Mouse (Mus musculus): Measurements from ENCODE around the gene Tesk1. TPM values are rescaled to one million over a fixed set of nuclear protein-coding genes. Genes with fewer than 3 reads are reported as not detected.

Tesk1 gene
- total RNA-seq, 1 experiment = 12.4 TPM

GRCm38 (mm10) chr4:43448554-43448953 lies 6.8 kb downstream of the Tesk1 start:
- in situ Hi-C loops (cut with MboI; ENCODE audit: low sequenced_read_pairs in 2 of 2, unreplicated experiment in 2 of 2) = no loop called here

DNA sequence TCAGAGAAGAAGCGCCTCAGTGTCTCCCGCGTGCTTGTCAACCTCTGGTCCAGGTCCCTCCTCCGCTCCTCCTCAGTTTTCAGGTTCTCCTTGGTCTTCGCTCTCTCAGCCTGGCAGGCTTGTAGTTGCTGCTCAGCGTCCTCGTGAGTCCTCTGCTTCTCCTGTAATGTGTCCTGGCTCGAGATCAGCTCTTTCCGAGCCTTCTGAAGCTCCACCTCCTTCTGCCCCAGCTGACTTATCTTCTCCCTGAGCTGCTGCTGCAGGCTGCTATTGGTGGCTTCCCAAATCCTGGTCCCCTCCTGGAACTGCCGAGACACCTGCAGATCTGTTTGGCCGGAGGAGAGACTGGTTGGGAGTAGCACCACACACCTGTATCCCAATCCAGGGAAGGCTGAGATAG lies 10.6 kb downstream of the Tesk1 start:
- TF ChIP-seq HCFC1 (IDR thresholded peaks at IDR 0.05; ENCODE audit: borderline replicate concordance, insufficient read depth, low read length) (no peak), MAFK (IDR thresholded peaks at IDR 0.05; ENCODE audit: insufficient read depth, low read depth, low read length) (no peak), ZC3H11A (IDR thresholded peaks at IDR 0.05; ENCODE audit: borderline replicate concordance, low read depth, low read length) (no peak), CHD2 (IDR thresholded peaks at IDR 0.05; ENCODE audit: low read depth, low read length) (no peak), ZNF384 (IDR thresholded peaks at IDR 0.05; ENCODE audit: low read depth, low read length) (no peak)
- H3K4me1 ChIP-seq (ENCODE audit: control insufficient read depth in 2 of 2, insufficient read depth in 2 of 2, low read length in 2 of 2, poor library complexity in 1 of 2) = peaks cover 0 to 5% of the 10 kb centered on the region in 2 experiments; a peak in 1 of 4 replicates
- no peak overlapping the region for H3K9ac ChIP-seq (ENCODE audit: insufficient read depth, low read depth, low read length, poor library complexity, severe bottlenecking)
- no peak for DNase-seq (ENCODE audit: low read depth, low spot score)
- H3K9me3 ChIP-seq (ENCODE audit: control insufficient read depth, insufficient read depth, low read depth, low read length) = no peaks in the 10 kb centered on the region
- no peak overlapping the region for H3K27ac ChIP-seq (ENCODE audit: insufficient read depth, low read depth, low read length, poor library complexity, severe bottlenecking)
- in situ Hi-C loops (cut with MboI; ENCODE audit: low sequenced_read_pairs in 2 of 2, unreplicated experiment in 2 of 2) = no loop called here
- H3K4me3 ChIP-seq (ENCODE audit: insufficient read depth in 1 of 2, low read depth in 1 of 2, low read length in 2 of 2, poor library complexity in 1 of 2, severe bottlenecking in 1 of 2) = no peak overlapping the region
- peaks cover under 1% of the 10 kb centered on the region; the same call in 1 of the 2 replicates for H3K36me3 ChIP-seq (ENCODE audit: control insufficient read depth, insufficient read depth, low read length, poor library complexity, severe bottlenecking)

More at GRCm38 (mm10) chr4:43448554-43448953, 6.8 kb downstream of the Tesk1 start:
- H3K27ac ChIP-seq (ENCODE audit: insufficient read depth, low read depth, low read length, poor library complexity, severe bottlenecking) = no peak overlapping the region
- H3K36me3 ChIP-seq (ENCODE audit: control insufficient read depth, insufficient read depth, low read length, poor library complexity, severe bottlenecking) = peaks cover 13% of the 10 kb centered on the region; the same call in 1 of the 2 replicates
- DNase-seq (ENCODE audit: low read depth, low spot score) = no peak
- no peaks in the 10 kb centered on the region for H3K9me3 ChIP-seq (ENCODE audit: control insufficient read depth, insufficient read depth, low read depth, low read length)
- peaks cover 0 to 3% of the 10 kb centered on the region in 2 experiments; a peak in 1 of 4 replicates for H3K4me1 ChIP-seq (ENCODE audit: control insufficient read depth in 2 of 2, insufficient read depth in 2 of 2, low read length in 2 of 2, poor library complexity in 1 of 2)
- H3K9ac ChIP-seq (ENCODE audit: insufficient read depth, low read depth, low read length, poor library complexity, severe bottlenecking) = no peak overlapping the region
- TF ChIP-seq CHD2 (IDR thresholded peaks at IDR 0.05; ENCODE audit: low read depth, low read length) = no peak
- TF ChIP-seq ZNF384 (IDR thresholded peaks at IDR 0.05; ENCODE audit: low read depth, low read length) = no peak
- TF ChIP-seq ZC3H11A (IDR thresholded peaks at IDR 0.05; ENCODE audit: borderline replicate concordance, low read depth, low read length) = no peak
- TF ChIP-seq MAFK (IDR thresholded peaks at IDR 0.05; ENCODE audit: insufficient read depth, low read depth, low read length) = no peak
- no peak for TF ChIP-seq HCFC1 (IDR thresholded peaks at IDR 0.05; ENCODE audit: borderline replicate concordance, insufficient read depth, low read length)
- no peak overlapping the region for H3K4me3 ChIP-seq (ENCODE audit: insufficient read depth in 1 of 2, low read depth in 1 of 2, low read length in 2 of 2, poor library complexity in 1 of 2, severe bottlenecking in 1 of 2)

GRCm38 (mm10) chr4:43453413-43453812 lies 11.7 kb downstream of the Tesk1 start:
- Histone ChIP-seq H3K4me1 (ENCODE audit: control insufficient read depth in 2 of 2, insufficient read depth in 2 of 2, low read length in 2 of 2, poor library complexity in 1 of 2) (peaks cover 0 to 5% of the 10 kb centered on the region in 2 experiments; a peak in 1 of 4 replicates), H3K4me3 (ENCODE audit: insufficient read depth in 1 of 2, low read depth in 1 of 2, low read length in 2 of 2, poor library complexity in 1 of 2, severe bottlenecking in 1 of 2) (no peak overlapping the region), H3K36me3 (ENCODE audit: control insufficient read depth, insufficient read depth, low read length, poor library complexity, severe bottlenecking) (no peaks in the 10 kb centered on the region), H3K9ac (ENCODE audit: insufficient read depth, low read depth, low read length, poor library complexity, severe bottlenecking) (no peak overlapping the region), H3K27ac (ENCODE audit: insufficient read depth, low read depth, low read length, poor library complexity, severe bottlenecking) (no peak overlapping the region), H3K9me3 (ENCODE audit: control insufficient read depth, insufficient read depth, low read depth, low read length) (no peaks in the 10 kb centered on the region)
- in situ Hi-C loops (cut with MboI; ENCODE audit: low sequenced_read_pairs in 2 of 2, unreplicated experiment in 2 of 2) = no loop called here
- TF ChIP-seq ZNF384 (IDR thresholded peaks at IDR 0.05; ENCODE audit: low read depth, low read length) (no peak), MAFK (IDR thresholded peaks at IDR 0.05; ENCODE audit: insufficient read depth, low read depth, low read length) (no peak), HCFC1 (IDR thresholded peaks at IDR 0.05; ENCODE audit: borderline replicate concordance, insufficient read depth, low read length) (no peak), ZC3H11A (IDR thresholded peaks at IDR 0.05; ENCODE audit: borderline replicate concordance, low read depth, low read length) (no peak), CHD2 (IDR thresholded peaks at IDR 0.05; ENCODE audit: low read depth, low read length) (no peak)
- no peak for DNase-seq (ENCODE audit: low read depth, low spot score)

DNA sequence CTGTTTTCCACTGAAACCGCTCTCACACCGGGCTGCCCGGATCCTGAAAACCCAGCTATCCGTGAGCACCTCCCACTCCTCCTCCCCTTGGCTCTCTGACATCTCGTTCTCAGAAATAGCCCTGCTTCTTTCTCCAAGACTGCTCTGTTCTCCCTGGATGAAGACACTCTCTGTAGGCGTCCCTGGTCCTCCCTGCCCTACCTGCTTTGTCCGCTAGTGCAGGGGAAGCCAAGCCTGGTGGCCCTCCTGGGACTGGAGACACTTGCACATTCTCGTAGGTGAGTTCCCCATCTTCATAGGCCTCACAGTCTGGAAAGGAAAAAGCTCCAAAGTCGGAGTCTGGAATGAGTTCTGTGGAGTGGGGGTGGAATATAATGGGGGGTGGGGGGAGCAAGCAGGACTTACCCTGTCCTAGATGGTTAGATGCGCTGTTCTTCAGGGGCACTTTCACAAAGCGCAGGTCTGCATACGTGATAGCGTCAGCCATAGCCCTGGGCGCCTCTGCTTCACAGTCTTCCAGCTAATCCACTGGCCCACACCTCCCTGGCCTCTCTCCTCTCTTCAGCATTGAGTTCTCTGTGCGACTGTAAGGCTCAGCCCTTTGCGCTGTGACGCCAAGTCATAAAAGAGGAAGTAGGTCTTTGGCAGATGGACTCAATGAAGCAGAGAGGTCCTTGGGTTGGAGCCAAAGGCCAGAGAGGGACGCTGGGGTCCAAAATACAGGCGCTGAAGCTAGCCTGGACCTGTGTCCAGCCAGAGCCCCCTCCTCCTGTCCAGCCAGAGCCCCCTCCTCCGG lies 12.5 kb downstream of the Tesk1 start, which contains the start of gene Cd72:
Gene Cd72, minus strand, starts transcription at position 588 of the 796 bp plus-strand sequence.
- Histone ChIP-seq H3K36me3 (ENCODE audit: control insufficient read depth, insufficient read depth, low read length, poor library complexity, severe bottlenecking) (no peaks in the 10 kb centered on the region), H3K4me1 (ENCODE audit: control insufficient read depth in 2 of 2, insufficient read depth in 2 of 2, low read length in 2 of 2, poor library complexity in 1 of 2) (peaks cover 0 to 5% of the 10 kb centered on the region in 2 experiments; a peak in 1 of 4 replicates), H3K27ac (ENCODE audit: insufficient read depth, low read depth, low read length, poor library complexity, severe bottlenecking) (no peak within 1 kb of the TSS), H3K4me3 (ENCODE audit: insufficient read depth in 1 of 2, low read depth in 1 of 2, low read length in 2 of 2, poor library complexity in 1 of 2, severe bottlenecking in 1 of 2) (no peak within 1 kb of the TSS), H3K9me3 (ENCODE audit: control insufficient read depth, insufficient read depth, low read depth, low read length) (no peaks in the 10 kb centered on the region), H3K9ac (ENCODE audit: insufficient read depth, low read depth, low read length, poor library complexity, severe bottlenecking) (no peak within 1 kb of the TSS)
- no peak for TF ChIP-seq HCFC1 (IDR thresholded peaks at IDR 0.05; ENCODE audit: borderline replicate concordance, insufficient read depth, low read length)
- TF ChIP-seq CHD2 (IDR thresholded peaks at IDR 0.05; ENCODE audit: low read depth, low read length) = no peak
- TF ChIP-seq MAFK (IDR thresholded peaks at IDR 0.05; ENCODE audit: insufficient read depth, low read depth, low read length) = no peak
- no peak for TF ChIP-seq ZC3H11A (IDR thresholded peaks at IDR 0.05; ENCODE audit: borderline replicate concordance, low read depth, low read length)
- no peak for TF ChIP-seq ZNF384 (IDR thresholded peaks at IDR 0.05; ENCODE audit: low read depth, low read length)
- in situ Hi-C loops (cut with MboI; ENCODE audit: low sequenced_read_pairs in 2 of 2, unreplicated experiment in 2 of 2) = no loop called here
- no peak for DNase-seq (ENCODE audit: low read depth, low spot score)

Measured in ES-E14 (cell line).